Mouse (Mus musculus) adrenal gland, postnatal 14 days (tissue): ENCODE measurements around the gene Abhd2. TPM values are rescaled to one million over a fixed set of nuclear protein-coding genes. Genes with fewer than 3 reads are reported as not detected.

Source experiments
- DNase-seq: peaks from one replicate; pipeline ENCODE4 v3.0.0; 2021; ENCODE audit warnings: mixed read lengths
- total RNA-seq: library from RNA; stranded (reverse); gene quantifications from 2 replicates; pipeline ENCODE4 v1.2.3, GENCODE M21; 2021

Abhd2 gene
- total RNA-seq, 1 experiment from 2014 or later = 569 TPM

- no peak for DNase-seq
These were observed 50.9 kb downstream of the Abhd2 start for GRCm38 (mm10) chr7:79323855-79324254.

- DNase-seq = no peak
These were observed 55.8 kb downstream of the Abhd2 start for GRCm38 (mm10) chr7:79328769-79329168.

GRCm38 (mm10) chr7:79331197-79331596, 58.2 kb downstream of the Abhd2 start:
- DNase-seq = no peak

GRCm38 (mm10) chr7:79333419-79333818, 60.4 kb downstream of the Abhd2 start:
- no peak for DNase-seq

- DNase-seq = no peak
These were observed 63.4 kb downstream of the Abhd2 start for GRCm38 (mm10) chr7:79336362-79336910.

- DNase-seq = peak; percentile 81
These were observed 72.9 kb downstream of the Abhd2 start for GRCm38 (mm10) chr7:79345902-79346301.

GRCm38 (mm10) chr7:79346555-79347075, 73.6 kb downstream of the Abhd2 start:
- no peak for DNase-seq

GRCm38 (mm10) chr7:79347108-79347813, 74.3 kb downstream of the Abhd2 start:
- no peak for DNase-seq

GRCm38 (mm10) chr7:79348816-79349215, 75.8 kb downstream of the Abhd2 start:
- no peak for DNase-seq

- peak; percentile 82 for DNase-seq
These were observed 76.9 kb downstream of the Abhd2 start for GRCm38 (mm10) chr7:79349738-79350386.

GRCm38 (mm10) chr7:79358350-79359182, 85.6 kb downstream of the Abhd2 start:
- DNase-seq = no peak

GRCm38 (mm10) chr7:79359183-79359435, 86.1 kb downstream of the Abhd2 start:
- no peak for DNase-seq

- DNase-seq = no peak
These were observed 87.1 kb downstream of the Abhd2 start for GRCm38 (mm10) chr7:79360056-79360455.

GRCm38 (mm10) chr7:79362208-79362607, 89.2 kb downstream of the Abhd2 start:
- no peak for DNase-seq

GRCm38 (mm10) chr7:79362830-79363229, 89.8 kb downstream of the Abhd2 start:
- DNase-seq = no peak

GRCm38 (mm10) chr7:79363370-79364043, 90.5 kb downstream of the Abhd2 start:
- DNase-seq = peak; percentile 69

- no peak for DNase-seq
These were observed 95.7 kb downstream of the Abhd2 start for GRCm38 (mm10) chr7:79368664-79369063.

GRCm38 (mm10) chr7:79369416-79369815, 96.4 kb downstream of the Abhd2 start:
- DNase-seq = no peak

GRCm38 (mm10) chr7:79371321-79371879, 98.4 kb downstream of the Abhd2 start:
- DNase-seq = peak; percentile 88

GRCm38 (mm10) chr7:79374017-79374416, 101.0 kb downstream of the Abhd2 start:
- no peak for DNase-seq

- no peak for DNase-seq
These were observed 102.6 kb downstream of the Abhd2 start for GRCm38 (mm10) chr7:79375594-79375993.
